Mouse (Mus musculus): ENCODE data around the gene Sertad1. TPM values are rescaled to one million over a fixed set of nuclear protein-coding genes. Genes with fewer than 3 reads are reported as not detected.

Sertad1 gene
- polyA plus RNA-seq (2012), result 87.2 and 107 TPM in 2 replicates

DNA sequence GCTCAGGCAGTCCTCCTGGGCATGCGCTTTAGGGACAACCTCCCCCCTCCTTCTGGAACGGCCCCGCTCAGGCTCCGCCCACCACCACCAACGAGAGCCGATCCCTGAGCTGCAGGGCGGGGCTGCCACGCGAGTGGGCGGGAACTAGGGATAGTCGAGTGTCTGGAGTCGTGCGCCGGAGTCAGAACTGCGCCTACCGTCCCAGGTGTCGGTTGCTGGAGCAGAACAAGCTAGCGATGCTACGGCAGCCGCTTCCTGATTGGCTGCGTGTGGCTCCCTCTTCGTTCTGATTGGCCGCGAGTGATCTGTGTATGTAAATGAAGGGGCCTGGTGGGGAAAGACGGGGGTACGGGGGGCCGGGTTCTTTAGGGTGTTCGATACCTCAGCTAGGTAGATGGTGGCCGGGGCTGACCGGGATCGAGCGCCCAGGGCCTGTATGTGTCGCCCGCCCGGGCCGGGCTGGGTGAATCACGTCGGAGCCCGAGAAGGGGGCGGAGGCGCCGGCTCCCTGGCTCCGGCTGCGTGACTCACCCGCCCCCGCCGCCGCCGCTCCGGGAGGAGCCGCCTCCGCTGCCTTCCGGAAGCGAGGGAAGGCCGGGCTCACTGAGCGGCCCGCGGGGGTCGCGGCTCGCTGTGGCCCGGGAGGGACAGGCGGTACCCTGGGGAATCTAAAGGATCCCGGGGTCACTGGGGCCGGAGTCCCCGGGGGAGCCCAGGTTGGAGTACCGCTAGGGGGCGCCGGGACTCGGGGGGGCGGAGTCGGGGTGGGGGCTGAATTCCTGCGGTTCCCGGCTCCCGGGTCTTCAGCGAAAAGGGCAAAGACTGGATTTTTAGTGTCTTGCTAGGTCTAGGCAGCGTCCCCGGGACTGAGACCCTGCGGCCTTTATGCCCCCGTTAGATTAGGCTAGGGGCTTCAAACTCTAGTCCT, at the start of gene Sertad1:
Sertad1 (plus strand) TSS at position 141 of the 928 bp plus-strand sequence.
- TF ChIP-seq GATA1 (IDR thresholded peaks at IDR 0.05; ENCODE audit: low read length), result no peak

DNA sequence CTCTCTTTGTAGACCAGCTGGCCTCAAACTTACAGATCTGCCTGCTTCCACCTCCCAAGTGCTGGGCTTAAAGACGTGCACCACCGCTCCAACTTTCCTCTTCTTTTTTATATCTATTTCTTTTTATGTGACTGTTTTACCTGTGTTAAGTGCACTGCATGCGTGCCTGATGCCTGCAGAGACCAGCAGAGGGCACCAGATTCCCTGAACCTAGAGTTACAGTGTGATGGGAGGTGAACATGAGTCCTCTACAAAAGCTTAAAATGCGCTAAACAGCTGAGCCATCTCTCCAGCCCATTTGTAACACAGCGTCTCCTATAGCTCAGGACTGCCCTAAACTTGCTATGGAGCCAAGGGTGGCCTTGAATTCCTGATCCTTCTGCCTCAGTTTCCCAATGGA, 49.2 kb upstream of the Sertad1 start:
- no peak for TF ChIP-seq GATA1 (IDR thresholded peaks at IDR 0.05; ENCODE audit: low read length)

DNA sequence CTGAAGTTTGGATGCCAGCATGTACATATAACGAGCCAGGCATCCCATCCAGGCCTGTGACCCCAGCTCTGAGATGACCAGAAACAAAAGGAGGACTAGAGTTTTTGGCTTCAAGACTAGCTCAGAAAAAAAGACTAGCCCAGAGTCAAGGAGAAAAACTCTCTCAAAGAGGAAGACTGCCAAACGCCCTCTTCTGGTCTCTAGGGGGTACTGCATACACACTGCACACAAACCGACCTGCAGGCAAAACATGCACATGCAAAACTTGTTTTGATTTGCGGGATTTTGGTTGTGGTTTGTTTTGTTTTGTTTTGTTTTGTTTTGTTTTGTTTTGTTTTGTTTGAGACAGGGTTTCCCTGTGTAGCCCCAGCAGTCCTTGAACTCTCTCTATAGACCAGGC, 46.7 kb upstream of the Sertad1 start:
- no peak for TF ChIP-seq GATA1 (IDR thresholded peaks at IDR 0.05; ENCODE audit: low read length)

DNA sequence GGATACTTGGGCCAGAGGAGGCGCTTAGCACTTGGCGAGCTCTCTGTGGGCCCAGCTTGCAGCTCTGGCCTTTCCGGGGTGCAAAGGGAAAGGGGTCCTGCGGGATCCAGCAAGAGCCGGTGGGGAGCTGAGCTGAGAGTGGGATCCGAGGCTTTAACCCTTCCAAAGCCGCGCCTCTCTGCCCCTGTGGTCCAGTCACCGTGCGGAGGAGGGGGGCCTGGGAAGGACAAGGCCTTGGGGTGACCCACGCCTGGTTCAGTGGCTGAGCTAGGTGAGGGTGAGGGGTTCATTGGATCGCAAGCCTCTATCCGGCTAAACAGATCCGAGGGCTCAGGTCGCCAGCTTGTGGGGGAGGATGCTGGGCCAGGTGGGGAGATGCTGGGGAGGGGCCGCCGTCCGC, 40.7 kb upstream of the Sertad1 start:
- no peak for TF ChIP-seq GATA1 (IDR thresholded peaks at IDR 0.05; ENCODE audit: low read length)

DNA sequence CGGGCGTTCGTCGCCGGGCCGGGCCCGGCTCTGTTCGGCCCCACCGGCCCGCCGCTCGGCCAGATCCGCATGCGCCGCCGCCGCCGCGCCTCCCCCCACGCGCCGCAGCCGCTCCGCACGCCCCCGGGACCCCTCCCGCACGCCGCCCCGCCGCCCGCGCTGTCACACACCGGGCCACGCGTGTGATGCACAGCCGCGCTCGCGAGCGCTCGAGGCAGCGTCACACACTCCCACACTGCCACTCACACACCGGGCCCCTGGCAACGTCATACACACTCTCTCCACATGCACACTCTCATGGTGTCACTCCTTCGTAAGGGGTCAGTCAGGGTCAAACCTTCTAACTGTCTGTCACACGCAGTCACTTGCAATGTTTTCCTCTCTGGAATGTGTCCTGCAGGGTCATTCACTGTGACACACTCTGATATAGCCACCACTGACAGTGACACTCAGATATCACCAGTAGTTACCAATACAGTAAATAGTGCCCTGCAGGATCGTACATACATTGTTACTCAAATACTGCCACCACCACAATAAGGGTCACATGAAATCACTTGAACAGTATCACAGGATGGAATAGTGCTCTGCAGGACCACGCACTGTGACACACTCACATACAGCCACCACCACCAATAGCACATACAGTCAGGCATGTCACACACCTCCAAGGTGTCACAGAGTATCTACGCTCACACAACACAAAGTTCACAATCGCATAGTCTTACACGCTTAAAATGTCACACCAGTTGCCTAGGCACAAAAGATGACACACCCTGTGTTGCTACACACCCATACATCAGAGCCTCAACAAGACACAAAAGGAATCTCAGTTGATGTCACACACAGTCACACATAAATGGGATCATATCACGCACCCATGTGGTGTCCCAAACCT, 39.9 kb upstream of the Sertad1 start:
- no peak for TF ChIP-seq GATA1 (IDR thresholded peaks at IDR 0.05; ENCODE audit: low read length)

DNA sequence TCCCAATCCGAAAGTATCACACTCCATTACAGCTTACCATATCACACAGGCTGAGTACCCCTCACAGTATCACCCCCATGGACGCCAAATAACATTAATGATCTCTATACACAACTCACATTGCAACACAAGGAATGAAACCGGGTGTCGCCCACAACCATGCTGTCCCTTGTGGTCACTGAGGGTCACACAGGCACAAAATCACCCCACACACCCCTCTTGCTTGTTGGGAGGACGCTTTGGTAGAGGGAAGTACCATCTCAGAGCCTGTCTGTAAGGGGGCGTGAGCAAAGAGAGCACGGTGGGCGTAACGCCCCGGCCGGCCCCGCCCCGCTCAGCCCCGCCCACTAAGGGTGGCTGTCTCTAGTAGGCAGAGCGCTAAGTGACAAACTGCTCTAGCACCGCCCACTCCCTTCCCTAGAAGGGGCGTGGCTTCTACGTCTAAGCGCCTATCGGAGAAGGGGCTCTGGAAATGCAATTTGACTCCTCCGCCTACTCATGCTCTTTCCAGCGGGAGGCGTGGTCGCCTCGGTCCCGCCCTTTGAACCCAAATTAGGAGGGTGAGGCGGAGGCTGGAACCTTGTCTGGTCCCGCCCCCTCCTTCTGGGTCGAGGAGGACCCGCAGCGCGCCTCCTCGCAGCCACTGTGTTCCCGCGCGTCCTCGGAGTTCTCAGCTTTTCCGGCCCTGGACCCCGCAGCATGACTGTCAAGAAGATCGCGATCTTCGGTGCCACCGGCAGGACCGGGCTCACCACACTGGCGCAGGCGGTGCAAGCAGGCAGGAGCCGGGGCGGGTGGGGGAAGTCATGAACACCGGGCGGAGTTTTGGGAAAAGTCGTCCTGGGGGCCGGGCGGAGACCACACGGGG, 39.1 kb upstream of the Sertad1 start, which contains the start of the genes Sptbn4 and Blvrb:
Sptbn4 (minus strand) TSS at position 268 of the 868 bp plus-strand sequence.
Blvrb (plus strand) TSS at position 560 of the 868 bp plus-strand sequence.
- no peak for TF ChIP-seq GATA1 (IDR thresholded peaks at IDR 0.05; ENCODE audit: low read length)

DNA sequence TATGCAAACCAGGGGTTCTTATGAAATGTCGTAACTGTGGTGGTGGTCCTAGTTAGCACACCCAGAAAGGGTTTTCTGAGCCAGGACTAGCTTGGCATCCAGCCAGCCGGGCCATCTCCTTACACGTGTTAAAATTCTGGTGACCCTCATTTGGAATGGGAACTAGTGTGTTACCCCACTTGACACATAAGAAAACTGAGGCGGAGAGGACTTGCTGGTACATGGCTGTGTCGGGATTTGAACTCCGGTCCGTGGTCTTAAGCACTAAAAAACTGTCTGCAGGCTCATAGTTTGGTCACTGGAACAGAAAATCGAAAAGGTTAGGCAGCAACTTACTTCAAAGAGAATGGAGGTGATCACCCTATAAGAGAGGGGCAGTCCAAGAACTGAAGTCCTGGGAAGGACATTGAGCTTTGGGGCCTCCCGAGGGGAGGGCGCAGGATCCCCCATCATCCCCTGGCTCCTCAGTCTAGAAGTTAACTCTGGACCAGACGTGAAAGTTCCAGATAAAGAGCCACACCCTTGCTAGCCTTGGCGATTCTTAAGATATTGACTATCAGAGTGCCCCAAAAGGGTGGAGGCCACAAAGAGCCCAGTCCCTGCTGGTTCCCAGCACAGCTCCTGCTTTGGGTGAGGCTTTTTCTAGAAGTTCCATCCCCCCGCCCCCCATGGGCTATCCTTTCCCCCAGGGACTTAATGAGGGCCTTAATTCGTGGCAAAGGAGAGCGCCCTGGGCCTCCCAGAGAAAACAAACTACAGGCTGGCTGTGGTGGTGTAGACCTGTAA, 38.1 kb upstream of the Sertad1 start:
- TF ChIP-seq GATA1 (IDR thresholded peaks at IDR 0.05; ENCODE audit: low read length), result peak; percentile 84

DNA sequence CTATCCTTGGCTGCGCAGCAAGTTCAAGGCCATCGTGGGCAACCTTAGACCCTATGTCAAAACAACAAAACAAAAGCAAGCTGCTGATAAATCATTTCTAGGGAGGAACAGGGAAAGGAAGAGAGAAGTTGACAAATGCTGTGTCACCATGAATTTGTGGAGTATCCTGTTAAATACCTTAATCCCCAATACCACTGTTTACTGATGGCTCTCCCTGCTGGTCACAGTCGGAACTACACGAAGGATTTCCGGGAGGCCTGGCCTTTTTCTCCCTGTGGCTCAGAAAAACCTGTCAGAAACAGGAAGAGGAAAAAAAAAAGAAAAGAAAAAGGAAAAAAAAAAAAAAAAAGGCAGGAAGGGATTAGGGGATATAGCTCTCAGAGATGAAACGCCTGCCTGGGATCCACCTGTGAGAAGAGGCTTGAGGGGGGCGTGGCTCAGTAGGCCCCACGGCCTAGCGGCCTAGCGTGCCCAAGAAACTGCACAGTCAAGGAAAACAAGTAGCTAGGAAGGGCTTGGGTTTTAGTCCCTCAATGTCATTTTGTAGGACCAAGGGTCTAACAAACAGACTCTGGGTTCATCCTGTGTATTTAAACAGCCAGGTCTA, 37.4 kb upstream of the Sertad1 start:
- TF ChIP-seq GATA1 (IDR thresholded peaks at IDR 0.05; ENCODE audit: low read length), result no peak

DNA sequence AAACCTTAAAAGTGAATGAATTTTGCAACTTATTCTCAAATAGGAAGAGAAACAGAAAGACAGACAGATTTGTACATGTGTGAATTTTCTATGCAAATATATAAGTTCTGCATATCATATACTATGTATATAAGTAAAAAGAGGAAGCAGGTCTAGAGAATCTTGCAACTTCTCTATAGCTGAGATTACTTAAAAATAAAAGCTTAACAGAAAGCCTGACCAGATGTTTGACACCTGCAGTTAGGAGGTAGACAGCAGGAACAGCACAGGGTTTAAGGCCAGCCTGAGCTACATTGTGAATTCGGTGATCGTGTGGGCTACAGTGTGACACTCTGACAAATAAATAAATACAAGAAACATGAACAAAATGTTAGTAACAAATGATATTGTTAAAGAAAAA, 35.4 kb upstream of the Sertad1 start:
- no peak for TF ChIP-seq GATA1 (IDR thresholded peaks at IDR 0.05; ENCODE audit: low read length)

DNA sequence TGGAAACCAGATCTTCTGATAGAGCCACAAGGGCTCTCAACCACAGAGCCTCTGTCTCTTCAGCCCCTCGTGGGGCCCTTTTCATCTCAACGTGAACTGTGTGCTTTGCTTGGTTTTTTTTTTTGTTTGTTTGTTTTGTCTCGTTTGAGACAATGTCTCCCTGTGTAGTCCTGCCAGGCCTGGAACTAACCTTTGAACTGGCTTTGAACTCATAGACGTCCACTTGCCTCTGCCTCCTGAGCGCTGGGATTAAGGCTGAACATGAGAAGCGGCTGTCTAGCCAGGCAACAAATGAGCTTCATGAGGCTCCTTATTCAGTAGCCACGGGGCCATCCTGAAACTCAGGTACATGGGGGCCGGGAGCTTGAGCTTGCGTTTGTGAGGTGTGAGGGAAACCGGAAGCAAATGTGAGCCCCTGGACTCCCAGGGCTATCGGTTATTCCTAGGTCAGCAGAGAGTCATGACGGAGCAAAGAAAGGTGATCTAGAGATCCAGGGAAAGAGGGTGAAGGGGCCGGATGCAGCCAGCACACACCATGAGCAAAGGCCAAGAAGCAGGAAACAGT, 34.4 kb upstream of the Sertad1 start:
- TF ChIP-seq GATA1 (IDR thresholded peaks at IDR 0.05; ENCODE audit: low read length), result no peak

DNA sequence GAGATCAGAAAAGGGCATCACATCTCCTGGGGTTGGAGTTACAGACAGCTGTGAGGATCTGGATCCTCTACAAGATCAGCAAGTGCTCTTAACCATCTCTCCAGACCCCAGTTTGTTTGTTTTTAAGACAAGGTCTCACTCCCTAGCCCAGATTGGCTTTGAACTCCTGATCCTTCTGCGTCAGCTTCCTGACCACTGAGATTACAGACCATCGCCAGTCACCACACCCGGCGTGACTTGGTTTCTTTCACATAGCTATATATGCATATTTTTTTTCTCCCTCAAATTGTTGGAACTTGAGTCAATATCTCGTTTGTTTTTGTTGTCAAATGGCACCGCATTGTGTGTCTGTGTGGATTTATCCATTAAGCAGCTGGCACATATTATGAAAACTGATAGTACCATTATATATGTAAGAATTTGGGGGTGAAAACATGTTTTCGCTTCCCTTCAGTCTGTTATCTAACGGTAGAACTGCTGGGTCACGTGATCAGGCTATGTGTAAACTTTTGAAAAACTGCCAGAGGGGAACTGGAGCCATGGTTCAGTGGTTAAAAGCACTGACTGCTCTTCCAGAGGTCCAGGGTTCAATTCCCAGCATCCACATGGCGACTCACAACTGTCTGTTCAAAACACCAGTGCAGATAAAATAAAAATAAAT, 32.1 kb upstream of the Sertad1 start:
- no peak for TF ChIP-seq GATA1 (IDR thresholded peaks at IDR 0.05; ENCODE audit: low read length)

DNA sequence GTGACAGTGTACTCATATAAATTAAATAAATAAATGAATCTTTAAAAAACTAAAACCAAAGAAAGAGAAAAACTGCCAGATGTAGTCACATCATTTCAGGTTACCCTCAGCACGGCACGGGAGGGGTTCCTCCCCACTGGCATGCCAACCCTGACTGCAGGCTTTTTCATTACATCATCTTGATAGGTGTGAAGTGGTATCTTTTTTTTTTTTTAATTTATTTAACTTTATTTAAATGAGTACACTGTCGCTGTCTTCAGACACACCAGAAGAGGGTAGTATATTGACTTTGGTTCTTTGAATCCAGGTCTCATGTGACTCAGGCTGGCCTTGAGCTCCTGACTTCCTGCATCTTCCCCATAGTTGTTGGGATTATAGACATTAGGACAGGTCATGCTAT, 31.4 kb upstream of the Sertad1 start:
- no peak for TF ChIP-seq GATA1 (IDR thresholded peaks at IDR 0.05; ENCODE audit: low read length)

DNA sequence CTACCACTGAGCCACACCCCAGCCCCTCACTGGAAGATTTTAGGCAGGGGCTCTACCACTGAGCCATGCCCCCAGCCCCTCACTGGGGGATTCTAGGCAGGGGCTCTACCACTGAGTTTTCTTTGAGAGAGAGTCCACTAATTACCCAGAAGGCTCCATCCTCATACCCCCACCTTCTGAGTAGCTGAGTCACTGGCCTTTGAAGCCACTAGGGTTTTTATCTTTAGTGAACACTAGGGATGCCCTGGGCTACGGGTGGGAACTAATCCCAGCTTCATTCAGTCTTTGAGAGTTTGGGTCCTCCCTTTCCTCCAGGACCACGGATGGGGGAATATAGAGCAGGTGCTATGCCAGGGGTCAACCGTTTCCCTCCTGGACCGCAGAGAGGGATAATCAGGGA, 28.1 kb upstream of the Sertad1 start:
- TF ChIP-seq GATA1 (IDR thresholded peaks at IDR 0.05; ENCODE audit: low read length), result no peak

Measured in G1E-ER4 (cell line).